Mouse (Mus musculus) liver, adult 2 months (tissue): ENCODE measurements around the gene Acot8.

Experiments used
- CTCF ChIP-seq: fragments of 200-500 bp; IDR thresholded peaks from 2 replicates; pipeline ENCODE4 v1.5.1; 2011; ENCODE audit warnings: low read depth, low read length, control low read depth
- POLR2A ChIP-seq: fragments of 200-500 bp; IDR thresholded peaks from 2 replicates; pipeline ENCODE4 v1.6.1; 2011; ENCODE audit warnings: low read length, control low read depth; ENCODE audit not compliant: insufficient read depth; ENCODE audit errors: extremely low read depth

- TF ChIP-seq CTCF: no peak
- TF ChIP-seq POLR2A: peak; percentile 48; the same call in 1 of the 2 replicates
Measured at GRCm38 (mm10) chr2:164822636-164823165, 18.0 kb upstream of the Acot8 start, which contains the start of gene Zswim1.
